Mouse (Mus musculus) kidney, adult 2 months (tissue): ENCODE data around the gene Itih4.

Source experiments
- CTCF ChIP-seq: fragments of 200-500 bp; conservative IDR thresholded peaks from 2 replicates; pipeline ENCODE4 v1.5.1; 2011; ENCODE audit warnings: low read depth, mild to moderate bottlenecking, control low read depth, low read length, moderate library complexity, mixed read lengths; ENCODE audit not compliant: insufficient read depth, insufficient read length
- POLR2A ChIP-seq: fragments of 200-500 bp; IDR thresholded peaks from one replicate; pipeline ENCODE4 v1.6.1; 2011; ENCODE audit warnings: low read depth, low read length, control low read depth

GRCm38 (mm10) chr14:30911141-30911540 lies 24.9 kb downstream of the Itih4 start:
- TF ChIP-seq CTCF: no peak
- no peak for TF ChIP-seq POLR2A
